Mouse (Mus musculus) bone marrow macrophage, adult 2 months (primary cell): ENCODE data around the gene Aldh1l1. TPM values are rescaled to one million over a fixed set of nuclear protein-coding genes. Genes with fewer than 3 reads are reported as not detected.
A peak's percentile ranks its signal among the peaks of the same experiment; 100 is the strongest.

Experiments
- H3K27ac ChIP-seq: 2 replicates; pipeline ENCODE4 v1.5.1; 2012; ENCODE audit warnings: low read depth, low read length; ENCODE audit not compliant: insufficient read depth
- H3K4me1 ChIP-seq: 2 replicates; pipeline ENCODE4 v1.6.1; 2012; ENCODE audit warnings: low read length; ENCODE audit not compliant: control insufficient read depth, insufficient read depth
- H3K4me3 ChIP-seq: 2 replicates; pipeline ENCODE4 v1.5.1; 2012; ENCODE audit warnings: mild to moderate bottlenecking, low read length, moderate library complexity; ENCODE audit not compliant: insufficient read depth
- CTCF ChIP-seq: IDR thresholded peaks from 2 replicates; pipeline ENCODE4 v1.5.1; 2012; ENCODE audit warnings: low read depth, mild to moderate bottlenecking, low read length, moderate library complexity
- POLR2A ChIP-seq: IDR thresholded peaks from 2 replicates; pipeline ENCODE4 v1.6.1; 2012; ENCODE audit warnings: mild to moderate bottlenecking, low read depth, low read length, borderline replicate concordance
- polyA plus RNA-seq: library from polyadenylated mRNA; stranded (reverse); fragments of >200 nt; gene quantifications from 2 replicates; pipeline ENCODE4 v1.2.4, GENCODE M21; 2012; ENCODE audit not compliant: missing spikeins, insufficient read depth, insufficient read length

The Aldh1l1 gene
- polyA plus RNA-seq: 7.8 and 10.5 TPM in 2 replicates

DNA sequence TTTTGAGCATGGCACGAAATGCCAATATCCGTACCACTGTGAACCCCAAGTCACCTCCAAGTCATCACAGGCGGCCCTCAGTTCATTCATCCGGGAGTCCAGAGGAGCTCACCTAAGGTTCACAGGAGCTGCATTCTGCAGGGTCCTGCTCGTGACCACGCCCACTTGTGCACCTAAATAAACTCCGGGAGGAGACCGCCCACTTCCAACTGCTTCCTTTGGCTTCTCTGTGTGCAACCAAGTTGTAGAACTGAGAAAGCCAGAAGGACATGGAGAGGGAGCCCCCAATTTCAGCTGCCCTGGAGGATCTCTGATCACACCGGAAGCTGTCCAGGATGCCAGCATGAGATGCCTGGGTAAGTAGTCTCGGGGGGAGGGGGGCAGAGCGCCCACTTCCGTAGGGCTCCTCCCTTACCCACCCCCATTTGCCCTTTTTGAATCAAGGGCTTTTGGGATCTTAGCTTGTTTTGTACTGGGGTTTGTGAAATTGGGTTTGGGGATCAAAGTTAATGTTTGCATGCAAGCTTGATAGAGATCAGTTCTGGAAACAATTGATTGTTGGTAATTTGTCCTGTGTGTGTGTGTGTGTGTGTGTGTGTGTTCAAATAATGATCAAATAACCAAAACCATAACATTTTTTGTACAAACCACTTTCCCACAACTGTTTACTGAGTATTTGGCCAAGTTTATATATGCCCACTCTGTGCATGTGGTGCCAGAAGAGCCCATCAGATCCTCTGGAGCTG lies at the start of gene Aldh1l1:
TSS of gene Aldh1l1 (plus strand) at position 252 of the 746 bp plus-strand sequence.
- TF ChIP-seq POLR2A: no peak
- TF ChIP-seq CTCF: no peak
- no peak within 1 kb of the TSS for H3K4me3 ChIP-seq
- no peak within 1 kb of the TSS for H3K27ac ChIP-seq
- H3K4me1 ChIP-seq: no peaks in the 10 kb centered on the region

DNA sequence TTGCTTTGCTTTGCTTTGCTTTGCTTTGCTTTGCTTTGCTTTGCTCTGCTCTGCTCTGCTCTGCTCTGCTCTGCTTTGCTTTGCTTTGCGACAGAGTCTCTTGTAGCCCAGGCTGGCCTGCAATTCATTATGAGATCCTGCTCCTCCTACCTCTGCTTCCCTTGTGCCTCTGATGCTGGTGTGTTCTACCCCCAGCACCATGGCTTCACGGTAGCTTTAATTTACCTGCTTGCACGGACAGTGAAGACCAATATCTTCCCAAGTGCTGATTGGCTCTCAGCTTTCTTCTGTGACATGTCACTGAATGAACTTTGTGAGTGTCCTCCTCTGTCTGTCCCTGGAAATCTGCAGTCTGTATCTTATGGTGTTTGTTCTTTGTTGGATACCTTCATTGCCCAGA lies 49.2 kb upstream of the Aldh1l1 start:
- Histone ChIP-seq H3K4me1 (no peaks in the 10 kb centered on the region), H3K4me3 (no peak overlapping the region), H3K27ac (no peak overlapping the region)
- TF ChIP-seq POLR2A (no peak), CTCF (no peak)

DNA sequence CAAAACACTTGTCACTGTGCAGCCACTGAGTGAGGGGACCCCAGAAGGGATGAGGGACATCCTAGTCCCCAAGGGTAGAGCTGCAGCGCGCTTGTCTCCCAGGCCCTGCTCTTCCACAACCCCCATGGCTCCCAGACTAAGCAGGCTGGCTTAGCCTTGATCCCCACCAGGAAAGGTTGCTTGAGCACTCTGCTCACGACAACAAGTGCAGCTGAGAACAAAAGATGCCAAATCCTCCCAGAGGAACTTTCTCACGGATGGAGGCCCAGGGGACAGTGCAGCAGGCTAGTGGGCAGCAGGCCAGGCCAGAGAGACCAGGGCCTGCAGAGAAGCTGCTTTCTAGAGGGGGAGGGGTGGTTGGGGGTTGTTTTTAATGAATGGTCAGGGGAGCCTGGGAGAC lies 39.3 kb upstream of the Aldh1l1 start:
- Histone ChIP-seq H3K27ac (no peak overlapping the region), H3K4me1 (no peaks in the 10 kb centered on the region), H3K4me3 (no peak overlapping the region)
- TF ChIP-seq CTCF (no peak), POLR2A (no peak)

DNA sequence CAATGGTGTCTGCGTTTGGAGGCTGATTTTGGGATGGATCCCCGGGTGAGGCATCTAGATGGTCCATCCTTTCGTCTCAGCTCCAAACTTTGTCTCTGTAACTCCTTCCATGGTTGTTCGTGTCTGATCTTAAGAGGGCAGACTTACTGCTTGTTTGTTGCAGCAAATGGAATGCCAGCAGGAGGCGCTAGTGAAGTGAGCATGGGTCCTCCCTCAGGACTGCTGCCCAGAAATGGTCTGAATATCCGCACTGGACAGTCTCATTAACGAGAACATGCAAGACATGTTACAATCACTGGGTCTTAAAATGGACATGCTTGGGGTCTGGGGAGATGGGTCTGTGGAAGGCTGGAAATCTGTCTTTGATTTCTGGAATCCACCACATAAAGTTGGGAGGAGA lies 36.0 kb upstream of the Aldh1l1 start:
- Histone ChIP-seq H3K27ac (no peak overlapping the region), H3K4me1 (no peaks in the 10 kb centered on the region), H3K4me3 (no peak overlapping the region)
- no peak for TF ChIP-seq POLR2A
- TF ChIP-seq CTCF: peak; percentile 61

DNA sequence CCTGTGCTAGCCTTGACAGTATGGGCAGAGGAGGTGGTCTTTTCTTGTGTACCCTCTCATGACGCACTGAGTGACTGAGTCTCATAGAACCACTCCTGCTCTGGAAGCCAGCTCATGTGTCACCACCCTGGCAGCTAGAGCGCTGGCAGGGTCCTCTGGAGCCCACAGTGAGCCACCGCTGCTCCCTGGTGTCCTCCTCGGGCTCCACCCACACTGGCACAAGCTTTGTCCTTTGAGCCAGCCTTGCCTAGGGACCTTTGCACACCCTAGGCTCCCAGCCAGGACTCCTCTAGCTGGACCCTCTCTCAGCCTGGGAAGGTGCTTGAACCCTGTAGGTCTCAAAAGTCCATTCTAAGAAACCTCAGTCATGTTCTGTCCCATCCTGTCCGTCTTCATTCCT lies 35.5 kb upstream of the Aldh1l1 start:
- TF ChIP-seq POLR2A: no peak
- no peak for TF ChIP-seq CTCF
- no peak overlapping the region for H3K27ac ChIP-seq
- H3K4me1 ChIP-seq: no peaks in the 10 kb centered on the region
- H3K4me3 ChIP-seq: no peak overlapping the region

DNA sequence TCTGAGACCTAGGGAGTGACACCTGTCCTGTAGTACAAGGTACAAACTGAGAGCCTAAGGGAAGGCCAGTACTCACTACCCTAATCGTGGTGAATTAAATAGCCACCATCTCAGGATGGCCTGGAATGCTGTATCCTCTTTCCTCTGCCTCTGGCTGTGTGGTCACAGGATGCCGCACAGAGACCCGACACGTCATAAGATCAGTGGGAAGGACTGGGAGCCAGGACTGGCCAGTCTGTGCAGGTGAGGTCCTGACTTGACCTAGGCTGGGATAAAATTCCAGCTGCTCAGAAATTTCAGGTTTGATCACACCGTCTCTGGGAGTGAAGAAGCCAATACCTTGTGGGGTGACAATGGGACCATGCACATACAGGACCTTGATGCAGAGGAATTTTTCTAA lies 34.7 kb upstream of the Aldh1l1 start:
- Histone ChIP-seq H3K4me3 (no peak overlapping the region), H3K4me1 (no peaks in the 10 kb centered on the region), H3K27ac (no peak overlapping the region)
- TF ChIP-seq CTCF (no peak), POLR2A (no peak)

DNA sequence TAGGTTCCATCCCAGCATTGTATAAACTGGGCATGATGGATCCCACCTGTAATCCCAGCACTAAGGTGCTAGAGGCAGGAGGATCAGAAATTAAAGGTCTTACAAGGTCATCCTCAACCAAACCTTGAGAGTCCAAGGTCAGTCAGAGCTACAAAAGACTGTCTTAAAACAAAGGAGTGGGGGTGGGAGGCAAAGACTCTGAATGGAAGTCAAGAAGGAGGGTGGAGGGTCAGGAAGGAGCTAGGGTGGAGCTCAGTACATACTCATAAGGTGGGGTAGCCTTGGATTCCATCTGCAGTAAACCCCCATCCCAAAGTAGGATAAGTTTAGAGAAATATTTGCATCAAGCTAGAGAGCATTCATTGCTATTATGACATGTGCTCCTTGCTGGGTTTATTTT lies 33.6 kb upstream of the Aldh1l1 start:
- TF ChIP-seq CTCF: no peak
- no peak for TF ChIP-seq POLR2A
- H3K4me3 ChIP-seq: no peak overlapping the region
- H3K4me1 ChIP-seq: no peaks in the 10 kb centered on the region
- no peak overlapping the region for H3K27ac ChIP-seq

DNA sequence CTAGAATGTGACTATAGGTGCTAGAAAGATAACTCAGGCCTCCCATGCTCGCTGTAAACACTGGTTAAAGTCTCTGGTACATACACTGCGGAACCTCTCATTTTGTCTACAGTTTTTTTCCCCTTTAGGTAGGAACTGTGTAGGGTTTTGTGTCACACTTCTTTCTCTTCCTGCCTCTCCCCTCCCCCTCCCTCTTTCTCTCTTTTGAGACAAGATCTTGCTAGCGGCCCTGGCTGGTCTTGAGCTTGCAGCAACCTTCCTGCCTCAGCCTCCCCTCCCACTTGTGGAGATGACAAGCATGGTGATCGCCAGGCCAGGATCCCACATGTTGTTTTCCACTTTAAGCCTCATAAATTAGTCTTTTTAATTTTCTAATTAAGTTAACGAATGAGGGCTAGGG lies 32.5 kb upstream of the Aldh1l1 start:
- no peaks in the 10 kb centered on the region for H3K4me1 ChIP-seq
- no peak for TF ChIP-seq CTCF
- no peak for TF ChIP-seq POLR2A
- H3K4me3 ChIP-seq: no peak overlapping the region
- no peak overlapping the region for H3K27ac ChIP-seq

DNA sequence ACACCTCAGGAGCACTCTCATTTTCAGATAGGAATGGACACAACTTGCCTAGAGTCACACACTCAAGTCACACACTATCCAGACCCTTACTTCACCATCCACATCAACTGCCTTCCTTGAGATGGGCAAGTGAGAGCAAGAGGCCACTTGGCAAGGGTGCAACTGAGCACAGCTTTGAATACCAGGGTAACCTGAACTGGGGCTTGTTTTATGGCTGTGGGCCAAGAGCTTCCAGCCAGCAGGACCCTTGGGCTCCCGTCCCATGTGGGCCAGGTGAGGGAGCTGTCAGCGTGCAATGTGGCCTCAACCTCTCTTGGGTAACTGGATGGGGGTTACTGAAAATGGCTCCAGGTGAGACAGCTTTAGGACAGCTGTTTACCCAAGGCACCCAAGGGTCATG lies 28.8 kb upstream of the Aldh1l1 start:
- no peaks in the 10 kb centered on the region for H3K4me1 ChIP-seq
- no peak overlapping the region for H3K4me3 ChIP-seq
- H3K27ac ChIP-seq: no peak overlapping the region
- TF ChIP-seq CTCF (no peak), POLR2A (no peak)

DNA sequence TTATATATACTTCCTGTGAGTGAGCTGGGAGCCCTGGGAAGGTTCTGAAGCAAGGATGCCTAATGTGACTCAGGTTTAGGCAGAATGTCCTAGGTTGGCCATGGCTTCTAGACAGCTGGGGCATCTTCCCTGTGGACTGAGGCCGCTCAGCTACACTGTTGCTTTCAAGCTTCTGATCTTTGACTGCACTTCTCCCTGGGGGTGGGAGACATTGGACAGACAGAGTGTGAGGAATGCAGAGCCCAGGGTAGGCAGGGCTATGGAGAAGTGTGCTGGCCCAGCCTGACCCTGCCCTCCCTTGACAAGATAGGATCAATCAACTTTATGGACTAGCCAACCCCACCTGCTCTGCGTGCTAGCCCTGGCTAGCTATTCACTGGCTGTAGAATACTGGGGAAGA lies 25.0 kb upstream of the Aldh1l1 start:
- TF ChIP-seq CTCF: no peak
- no peak for TF ChIP-seq POLR2A
- Histone ChIP-seq H3K4me1 (no peaks in the 10 kb centered on the region), H3K27ac (no peak overlapping the region), H3K4me3 (no peak overlapping the region)
